12 mouse cellular contexts compared by ENCODE assay signal in genomic region chr5:113945126-113945525, GRCm38 (mm10). TPM values are rescaled to one million over a fixed set of nuclear protein-coding genes. Genes with fewer than 3 reads are reported as not detected.
DNase-seq lines count a peak whose midpoint lies in the region; ATAC-seq and TF ChIP-seq lines count a peak whose summit lies in the region.
"Had no signal": no experiment of that assay in that cellular context is flagged by ENCODE, and none has a peak within 500 bp of the region (broad histone marks: within the 10 kb centered on the region; RNA-seq: fewer than 3 reads in every experiment).

No protein-coding gene starts in this region.

- TF ChIP-seq POLR2A in myocyte (IDR thresholded peaks at IDR 0.05; ENCODE audit: insufficient read length, low read depth), result no peak

- no peaks in the 10 kb centered on the region for H3K79me2 ChIP-seq in myocyte (ENCODE audit: control insufficient read depth, insufficient read depth)

- 0 out of 2 replicates have a peak, but pooled peaks have one; percentile 35 for ATAC-seq in liver, embryonic 11.5 days (replicated peaks; ENCODE audit: low FRiP score)

- peak; percentile 48 to 54 for DNase-seq in lung, adult 18-20 months
- no peak for DNase-seq in lung, postnatal 10 days
- DNase-seq in brain, adult 2 months (ENCODE audit: low read depth, low spot score), result peak; percentile 23
- no peak for DNase-seq in liver, embryonic 11.5 days (ENCODE audit: low spot score)
- DNase-seq in ovary, postnatal 14 days (ENCODE audit: low spot score), result no peak
- no peak for DNase-seq in ovary, postnatal 10 days (ENCODE audit: low spot score)
- DNase-seq: cerebellum, adult 11-12 months had no signal

- WGBS in liver, embryonic 11.5 days, result 68% methylated on average over 6 of the region's 6 CpGs

- 0 out of 2 replicates have a peak, but pooled peaks cover 2% of the 10 kb centered on the region for H3K9me3 ChIP-seq in liver, embryonic 11.5 days (ENCODE audit: control insufficient read depth, low read length)
- H3K9me3 ChIP-seq: G1E; limb, embryonic 15.5 days had no signal

- peaks cover 67% of the 10 kb centered on the region for H3K36me3 ChIP-seq in liver, embryonic 11.5 days (ENCODE audit: control insufficient read depth, insufficient read depth, low read length)
- H3K36me3 ChIP-seq in myocyte (ENCODE audit: control insufficient read depth, insufficient read depth), result peaks cover 9% of the 10 kb centered on the region

- H3K4me2 ChIP-seq in liver, embryonic 11.5 days, result 0 out of 2 replicates have a peak overlapping the region, but pooled peaks have one; percentile 18
- H3K4me2 ChIP-seq in myocyte (ENCODE audit: low read depth), result peak overlapping the region; percentile 58
- H3K4me2 ChIP-seq: heart, embryonic 13.5 days; limb, embryonic 15.5 days had no signal

- H3ac ChIP-seq in myocyte (ENCODE audit: control insufficient read depth, insufficient read length), result no peak overlapping the region

- H3K9ac ChIP-seq in liver, embryonic 11.5 days (ENCODE audit: low read depth, low read length), result no peak overlapping the region
- H3K9ac ChIP-seq: heart, embryonic 13.5 days; limb, embryonic 15.5 days had no signal

- no peak overlapping the region for H3K27ac ChIP-seq in liver, embryonic 11.5 days (ENCODE audit: low read depth, low read length)
- H3K27ac ChIP-seq: heart, embryonic 13.5 days; limb, embryonic 15.5 days had no signal

- H3K27me3 ChIP-seq in liver, embryonic 11.5 days (replicated peaks; ENCODE audit: control insufficient read depth, insufficient read depth, low read length), result no peaks in the 10 kb centered on the region
- no peaks in the 10 kb centered on the region for H3K27me3 ChIP-seq in myocyte (ENCODE audit: control insufficient read depth, insufficient read depth, insufficient read length)
- H3K27me3 ChIP-seq: heart, embryonic 13.5 days; limb, embryonic 15.5 days had no signal

- peaks cover 6% of the 10 kb centered on the region for H3K4me1 ChIP-seq in liver, embryonic 11.5 days (replicated peaks; ENCODE audit: control insufficient read depth, insufficient read depth, low read length)
- H3K4me1 ChIP-seq: limb, embryonic 15.5 days had no signal

- H3K4me3 ChIP-seq in liver, embryonic 11.5 days (ENCODE audit: low read depth, low read length), result no peak overlapping the region
- H3K4me3 ChIP-seq in myocyte, result no peak overlapping the region
- H3K4me3 ChIP-seq: heart, embryonic 13.5 days; limb, embryonic 15.5 days had no signal

TF ChIP-seq in myocyte, 11 proteins besides CTCF, POLR2A, EP300 and RAD21:
- TF ChIP-seq TCF12 (IDR thresholded peaks at IDR 0.05; ENCODE audit: insufficient read depth, poor library complexity, severe bottlenecking) (no peak), MYOG (IDR thresholded peaks at IDR 0.05; ENCODE audit: control insufficient read depth in 1 of 3, insufficient read depth in 1 of 3, insufficient read length in 2 of 3, low read depth in 2 of 3) (peak in 2 of 3 experiments; percentile 29 to 78), CEBPB (IDR thresholded peaks at IDR 0.05; ENCODE audit: insufficient read depth, poor library complexity, severe bottlenecking) (no peak), USF1 (IDR thresholded peaks at IDR 0.05; ENCODE audit: low read depth) (no peak), REST (IDR thresholded peaks at IDR 0.05; ENCODE audit: insufficient read depth, insufficient read length) (no peak), TCF3 (IDR thresholded peaks at IDR 0.05; ENCODE audit: insufficient read length, low read depth) (no peak), MAX (IDR thresholded peaks at IDR 0.05; ENCODE audit: low read depth) (no peak), SRF (IDR thresholded peaks at IDR 0.05; ENCODE audit: control insufficient read depth, insufficient read length, low read depth) (no peak), MYOD1 (IDR thresholded peaks at IDR 0.05; ENCODE audit: control insufficient read depth in 1 of 3, insufficient read length in 2 of 3, low read depth in 2 of 3) (peak in 2 of 3 experiments; percentile 26 to 73), E2F4 (IDR thresholded peaks at IDR 0.05; ENCODE audit: insufficient read depth) (no peak), POLR2AphosphoS2 (IDR thresholded peaks at IDR 0.05; ENCODE audit: insufficient read length, low read depth) (no peak)

RNA-seq across cellular contexts. Expression of gene Coro1c, which starts 36.6 kb away (rescaled TPM):
- 122 and 137 TPM in 2 replicates for polyA plus RNA-seq in liver, embryonic 11.5 days (2014; fragmentation: Nextera tagmentation; extraction: Ambion mirVana)
- polyA plus RNA-seq in myocyte (2012; fragmentation: generic; extraction: Trizol), result 58.9 TPM

RNA-seq across cellular contexts. Expression of gene Ssh1, which starts 48.6 kb away (rescaled TPM):
- polyA plus RNA-seq in liver, embryonic 11.5 days (2014; fragmentation: Nextera tagmentation; extraction: Ambion mirVana), result 16.2 and 17.8 TPM in 2 replicates
- 3.4 TPM for polyA plus RNA-seq in myocyte (2012; fragmentation: generic; extraction: Trizol)

RNA-seq across cellular contexts. Expression of gene Dao, which starts 58.4 kb away (rescaled TPM):
- 0.23 TPM in 1 of 2 replicates, not detected in the other for polyA plus RNA-seq in liver, embryonic 11.5 days (2014; fragmentation: Nextera tagmentation; extraction: Ambion mirVana)
- not detected for polyA plus RNA-seq in myocyte (2012; fragmentation: generic; extraction: Trizol)
- polyA plus RNA-seq: embryonic facial prominence, embryonic 14.5 days; G1E; heart, embryonic 13.5 days; limb, embryonic 15.5 days had no signal

Comparison
In these comparisons a context has a peak if more than half of its experiments do, and no peak if none do; other contexts are left out.
1. DNase-seq: peak in lung, adult 18-20 months (2 of 2) and brain, adult 2 months (single experiment); none in lung, postnatal 10 days (single experiment), liver, embryonic 11.5 days (single experiment), ovary, postnatal 14 days (single experiment) and ovary, postnatal 10 days (single experiment).